Mouse (Mus musculus) megakaryocyte, embryonic 14.5 days (primary cell): ENCODE data around the gene Ltbp2. TPM values are rescaled to one million over a fixed set of nuclear protein-coding genes. Genes with fewer than 3 reads are reported as not detected.
A peak's percentile ranks its signal among the peaks of the same experiment; 100 is the strongest.

Source experiments
- H3K27me3 ChIP-seq: replicated peaks from 2 replicates; pipeline ENCODE3; 2012; ENCODE audit warnings: inconsistent platforms
- H3K36me3 ChIP-seq: replicated peaks from 2 replicates; pipeline ENCODE3; 2012; ENCODE audit warnings: low read length, inconsistent platforms, mixed read lengths
- H3K4me1 ChIP-seq: 2 replicates; pipeline ENCODE4 v1.6.1; 2012; ENCODE audit warnings: inconsistent platforms
- H3K4me3 ChIP-seq: replicated peaks from 2 replicates; pipeline ENCODE3; 2012; ENCODE audit warnings: moderate library complexity, mild to moderate bottlenecking, inconsistent platforms
- H3K9me3 ChIP-seq: 2 replicates; pipeline ENCODE4 v1.6.1; 2012; ENCODE audit warnings: inconsistent platforms
- FLI1 ChIP-seq: IDR thresholded peaks from 2 replicates; pipeline ENCODE4 v1.6.1; 2012; ENCODE audit warnings: low read length, inconsistent platforms, mixed read lengths
- GATA1 ChIP-seq: IDR thresholded peaks from 3 replicates; pipeline ENCODE4 v1.6.1; 2012; ENCODE audit warnings: mixed read lengths, low read length, inconsistent platforms, borderline replicate concordance
- polyA plus RNA-seq: library from polyadenylated mRNA; stranded (reverse); fragments of >175 nt; gene quantifications from 2 replicates; pipeline ENCODE4 v1.2.3, GENCODE M21; 2012; ENCODE audit warnings: low replicate concordance; ENCODE audit not compliant: insufficient read depth

The Ltbp2 gene
- polyA plus RNA-seq, 1 experiment, result 1.8 TPM

DNA sequence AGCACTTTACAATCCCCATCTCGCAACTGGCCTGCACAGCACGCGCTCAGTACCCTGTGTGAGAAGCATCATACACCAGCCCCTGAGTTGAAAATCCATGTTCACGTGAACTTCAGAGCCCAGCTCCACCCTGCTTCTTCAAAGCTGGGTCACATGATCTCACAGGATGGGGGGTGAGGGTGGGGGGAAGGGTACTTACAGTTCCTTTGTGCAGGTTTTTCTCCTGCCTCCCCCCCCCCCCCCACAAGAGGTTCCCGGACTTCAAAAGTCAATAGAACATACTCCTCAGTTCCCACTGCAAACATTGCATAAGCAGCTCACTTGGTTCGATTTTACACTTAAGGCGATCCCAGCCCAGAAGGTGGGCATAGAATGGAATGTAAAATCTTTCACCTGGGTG lies 106.7 kb downstream of the Ltbp2 start:
- H3K36me3 ChIP-seq, result peaks cover 47% of the 10 kb centered on the region
- TF ChIP-seq FLI1 (no peak), GATA1 (no peak)
- peak overlapping the region; percentile 54 for H3K4me3 ChIP-seq
- no peaks in the 10 kb centered on the region for H3K27me3 ChIP-seq
- peaks cover 70% of the 10 kb centered on the region for H3K4me1 ChIP-seq
- no peaks in the 10 kb centered on the region for H3K9me3 ChIP-seq

DNA sequence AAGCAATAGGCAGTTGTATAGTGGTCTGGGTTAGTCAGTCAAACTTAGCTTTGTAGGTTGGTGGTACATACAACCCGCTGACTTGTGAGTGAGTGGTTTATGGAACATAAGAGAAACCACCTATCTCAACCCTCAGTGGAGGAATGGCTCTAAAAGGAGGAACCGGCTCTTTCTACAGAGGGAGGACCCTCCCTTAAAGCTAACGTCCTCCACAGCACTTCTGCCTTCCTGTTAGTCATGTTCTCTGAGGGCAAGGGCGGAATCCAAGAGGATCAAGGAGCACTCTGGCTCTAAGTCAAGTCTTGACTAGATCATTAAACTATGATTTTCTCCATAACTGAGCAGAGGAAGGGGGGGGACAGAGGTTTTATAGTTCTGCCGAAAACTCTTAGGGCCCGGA lies 108.8 kb downstream of the Ltbp2 start:
- peaks cover 65% of the 10 kb centered on the region for H3K36me3 ChIP-seq
- no peak overlapping the region for H3K4me3 ChIP-seq
- no peaks in the 10 kb centered on the region for H3K9me3 ChIP-seq
- H3K27me3 ChIP-seq, result no peaks in the 10 kb centered on the region
- TF ChIP-seq FLI1 (no peak), GATA1 (no peak)
- peaks cover 77% of the 10 kb centered on the region for H3K4me1 ChIP-seq

DNA sequence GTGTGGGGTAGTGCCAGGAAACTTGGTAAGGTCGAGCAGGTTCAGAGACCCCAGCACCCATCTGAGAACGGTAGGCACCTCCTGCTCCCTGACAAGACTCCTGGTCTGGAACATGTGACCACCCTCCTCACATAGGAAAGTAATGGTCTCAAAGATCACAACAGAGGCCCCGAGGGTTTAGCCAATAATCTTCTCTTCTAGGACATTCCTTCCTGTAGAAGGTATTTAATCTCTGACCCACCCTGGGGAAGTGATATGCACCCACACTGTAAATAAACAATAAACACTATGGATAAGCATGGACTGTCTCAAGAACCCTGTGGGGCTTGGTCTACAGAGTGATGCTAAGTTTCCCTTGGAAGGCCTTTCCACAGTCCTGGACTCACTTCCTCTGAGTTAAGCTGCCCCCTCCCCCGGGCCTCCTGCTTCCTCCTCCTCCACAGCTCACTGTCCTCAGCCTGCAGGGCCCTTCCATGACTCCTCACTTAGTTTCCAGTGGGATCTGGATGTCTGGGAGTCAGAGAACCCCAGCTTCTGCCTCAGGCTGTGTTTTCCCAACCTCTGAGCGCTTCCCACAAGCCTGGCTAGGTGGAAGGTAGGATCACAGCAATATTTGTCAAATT lies 110.1 kb downstream of the Ltbp2 start:
- no peaks in the 10 kb centered on the region for H3K27me3 ChIP-seq

DNA sequence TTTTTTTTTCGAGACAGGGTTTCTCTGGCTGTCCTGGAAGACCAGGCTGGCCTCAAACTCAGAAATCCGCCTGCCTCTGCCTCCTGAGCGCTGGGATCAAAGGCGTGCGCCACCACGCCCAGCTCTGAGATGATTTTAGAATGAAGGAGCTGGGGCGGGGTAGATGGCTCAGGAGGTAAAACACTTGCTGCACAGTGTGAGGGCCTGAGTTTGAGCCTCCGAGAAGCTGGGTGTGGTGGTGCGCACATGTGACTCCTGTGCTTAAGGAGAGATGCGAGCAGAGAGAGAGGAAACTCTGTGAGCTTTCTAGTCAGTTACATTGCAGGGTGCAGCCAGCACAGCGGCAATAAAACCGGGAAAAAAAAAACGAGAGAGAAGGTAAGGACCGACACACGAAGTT lies 110.8 kb downstream of the Ltbp2 start:
- H3K36me3 ChIP-seq, result peaks cover 77% of the 10 kb centered on the region

More for the DNA sequence above, 110.1 kb downstream of the Ltbp2 start:
- TF ChIP-seq FLI1, result no peak
- no peak for TF ChIP-seq GATA1
- Histone ChIP-seq H3K4me1 (peaks cover 73% of the 10 kb centered on the region), H3K9me3 (no peaks in the 10 kb centered on the region), H3K36me3 (peaks cover 72% of the 10 kb centered on the region), H3K4me3 (peak overlapping the region; percentile 1)

DNA sequence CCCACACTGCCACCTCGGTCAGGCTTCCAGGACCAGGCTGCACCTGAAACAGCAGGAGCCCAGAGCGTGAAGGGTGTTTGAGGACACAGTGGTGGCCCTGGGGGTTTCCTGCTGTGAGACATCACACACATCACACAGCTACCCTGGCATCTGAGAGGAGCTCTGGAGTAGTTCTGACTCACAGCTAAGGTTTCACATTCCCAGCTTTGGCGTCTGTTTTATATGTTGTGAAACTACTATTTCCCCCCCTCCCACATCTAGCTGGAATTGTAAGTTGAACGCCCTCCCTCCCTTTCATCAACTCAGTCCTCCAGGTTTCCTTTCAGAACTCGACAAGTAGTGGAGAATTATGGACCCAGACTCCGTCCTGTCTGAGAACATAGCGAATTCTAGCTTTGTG lies 111.6 kb downstream of the Ltbp2 start:
- H3K9me3 ChIP-seq, result no peaks in the 10 kb centered on the region
- no peaks in the 10 kb centered on the region for H3K27me3 ChIP-seq
- peaks cover 64% of the 10 kb centered on the region for H3K4me1 ChIP-seq
- H3K4me3 ChIP-seq, result no peak overlapping the region
- TF ChIP-seq GATA1, result no peak
- peaks cover 79% of the 10 kb centered on the region for H3K36me3 ChIP-seq

More for the DNA sequence above, 110.8 kb downstream of the Ltbp2 start:
- H3K9me3 ChIP-seq, result no peaks in the 10 kb centered on the region
- no peak overlapping the region for H3K4me3 ChIP-seq
- H3K4me1 ChIP-seq, result peaks cover 68% of the 10 kb centered on the region
- TF ChIP-seq GATA1 (no peak), FLI1 (no peak)
- no peaks in the 10 kb centered on the region for H3K27me3 ChIP-seq

DNA sequence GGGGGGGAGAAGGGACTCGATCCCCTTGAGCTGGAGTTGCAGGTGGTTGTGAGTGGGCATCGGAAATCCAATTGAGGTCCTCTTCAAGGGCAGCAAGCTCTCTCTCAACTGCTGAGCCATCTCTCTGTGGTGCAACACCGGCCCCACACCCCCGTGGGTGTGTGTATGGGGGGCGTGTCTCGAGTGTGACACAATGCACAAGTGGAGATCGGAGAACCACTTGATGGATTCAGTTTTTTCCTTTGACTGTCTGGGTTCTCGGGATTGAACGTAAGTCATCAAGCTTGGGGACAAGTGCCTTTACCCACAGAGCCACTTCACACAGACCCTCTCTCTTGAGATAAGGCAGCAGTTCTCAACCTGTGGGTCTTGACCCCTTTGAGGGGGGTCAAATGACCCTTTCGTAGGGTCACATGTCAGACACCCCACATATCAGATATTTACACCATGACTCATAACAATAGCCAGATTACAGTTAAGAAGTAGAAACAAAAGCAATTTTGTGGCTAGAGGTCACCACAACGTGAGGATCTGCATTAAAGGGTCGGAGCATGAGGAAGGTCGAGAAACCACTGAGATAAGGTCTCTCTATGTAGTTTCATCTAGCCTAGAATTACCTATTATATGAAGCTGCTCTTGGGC lies 112.6 kb downstream of the Ltbp2 start:
- H3K36me3 ChIP-seq, result peaks cover 79% of the 10 kb centered on the region
- H3K27me3 ChIP-seq, result no peaks in the 10 kb centered on the region

DNA sequence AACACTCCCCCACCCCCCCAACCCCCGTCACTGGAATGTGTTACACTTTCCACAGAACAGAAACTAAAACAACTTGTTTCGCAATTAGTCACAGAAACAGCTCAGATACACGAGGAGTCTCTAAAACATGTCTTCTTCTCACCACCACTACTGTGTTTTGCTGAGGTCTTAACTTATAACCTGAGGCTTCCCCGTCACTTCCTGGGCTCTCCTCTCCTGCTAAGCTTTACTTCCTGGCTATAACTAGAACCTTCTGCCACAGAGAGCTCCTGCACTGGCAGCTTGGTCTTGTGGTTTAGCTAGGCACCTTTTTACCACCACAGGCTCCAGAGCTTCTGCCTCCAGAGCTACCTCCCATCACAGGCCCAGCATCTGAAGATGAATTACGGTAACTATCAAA lies 113.8 kb downstream of the Ltbp2 start:
- TF ChIP-seq GATA1, result no peak
- no peak for TF ChIP-seq FLI1
- no peaks in the 10 kb centered on the region for H3K9me3 ChIP-seq
- peak overlapping the region; percentile 28 for H3K4me3 ChIP-seq
- H3K36me3 ChIP-seq, result peaks cover 81% of the 10 kb centered on the region
- peaks cover 52% of the 10 kb centered on the region for H3K4me1 ChIP-seq
- no peaks in the 10 kb centered on the region for H3K27me3 ChIP-seq

More for the DNA sequence above, 112.6 kb downstream of the Ltbp2 start:
- Histone ChIP-seq H3K4me3 (no peak overlapping the region), H3K4me1 (peaks cover 59% of the 10 kb centered on the region), H3K9me3 (no peaks in the 10 kb centered on the region)
- TF ChIP-seq GATA1 (no peak), FLI1 (no peak)

DNA sequence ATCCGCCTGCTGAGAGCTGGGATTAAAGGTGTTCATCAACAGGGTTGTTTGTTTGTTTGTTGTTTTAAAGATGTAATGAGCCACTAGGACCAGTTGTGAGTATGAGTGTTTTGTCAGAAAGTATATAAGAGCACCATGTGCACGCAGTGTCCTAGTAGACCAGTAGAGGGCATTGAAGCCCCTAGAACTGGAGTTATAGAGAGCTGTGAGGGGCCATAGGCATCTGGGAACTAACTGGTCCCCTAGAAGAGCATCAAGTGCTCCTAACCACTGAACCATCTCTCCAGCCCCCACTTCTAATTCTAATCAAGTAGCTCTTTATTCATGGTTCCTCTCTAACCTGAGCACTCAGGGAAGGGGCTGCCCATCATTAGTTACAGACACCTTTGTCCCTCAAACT lies 117.3 kb downstream of the Ltbp2 start:
- peaks cover 27% of the 10 kb centered on the region for H3K4me1 ChIP-seq
- H3K9me3 ChIP-seq, result no peaks in the 10 kb centered on the region
- H3K27me3 ChIP-seq, result no peaks in the 10 kb centered on the region
- H3K4me3 ChIP-seq, result no peak overlapping the region
- TF ChIP-seq GATA1 (no peak), FLI1 (no peak)
- H3K36me3 ChIP-seq, result peaks cover 89% of the 10 kb centered on the region

DNA sequence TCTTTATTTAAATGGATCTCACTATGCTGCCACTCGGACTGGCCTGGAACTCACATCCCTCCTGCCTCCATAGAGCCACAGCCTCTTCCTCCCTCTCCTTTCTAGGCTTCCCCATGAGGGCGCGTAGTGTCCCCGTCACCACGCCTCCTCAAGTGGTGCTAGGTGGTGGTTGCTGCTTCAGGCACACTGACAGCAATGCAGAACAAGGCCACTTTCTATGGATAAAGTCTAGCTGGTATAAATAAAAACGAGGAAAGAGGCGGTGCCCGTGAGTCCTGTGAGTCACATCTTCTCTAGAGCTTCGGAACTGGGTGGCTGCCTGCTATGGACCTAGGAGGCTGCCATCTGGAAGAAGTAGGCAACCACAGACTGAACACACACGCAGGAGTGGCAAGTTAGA lies 120.3 kb downstream of the Ltbp2 start:
- Histone ChIP-seq H3K9me3 (no peaks in the 10 kb centered on the region), H3K27me3 (peaks cover 8% of the 10 kb centered on the region), H3K4me3 (no peak overlapping the region), H3K36me3 (peaks cover 64% of the 10 kb centered on the region), H3K4me1 (peaks cover 20% of the 10 kb centered on the region)
- no peak for TF ChIP-seq GATA1
- no peak for TF ChIP-seq FLI1

DNA sequence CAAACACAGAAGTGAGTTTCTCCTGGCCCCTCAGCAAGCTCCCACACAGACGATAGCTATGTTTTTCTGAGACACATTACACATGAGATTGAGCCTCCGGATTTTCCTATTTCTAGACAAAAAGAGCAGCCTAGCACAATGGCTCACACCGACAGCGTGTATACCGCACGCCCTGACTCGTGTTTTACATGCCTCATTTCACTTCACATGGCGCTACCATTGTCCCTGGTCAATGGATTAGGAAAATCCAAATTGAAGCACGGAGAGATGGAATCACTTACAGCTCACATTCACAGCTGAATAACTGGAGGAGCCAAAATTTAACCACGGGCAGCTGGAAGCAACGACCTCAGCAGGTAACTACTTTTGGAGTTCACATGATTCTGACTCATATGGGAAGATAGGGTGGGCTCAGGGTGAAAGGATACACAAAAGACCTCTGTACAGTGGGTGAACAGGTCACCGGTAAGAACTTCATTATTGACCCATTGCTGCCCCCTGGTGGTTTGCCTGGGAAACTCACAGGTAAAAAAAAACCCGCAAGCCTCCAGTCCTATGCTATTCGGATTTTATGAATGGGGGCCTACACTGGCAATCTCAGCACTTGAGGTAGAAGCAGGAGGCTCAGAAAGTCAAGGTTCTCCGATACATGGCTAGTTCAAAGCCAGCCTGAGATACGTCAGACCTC lies 121.2 kb downstream of the Ltbp2 start:
- Histone ChIP-seq H3K9me3 (no peaks in the 10 kb centered on the region), H3K4me1 (peaks cover 26% of the 10 kb centered on the region), H3K4me3 (no peak overlapping the region), H3K27me3 (peaks cover 13% of the 10 kb centered on the region), H3K36me3 (peaks cover 55% of the 10 kb centered on the region)
- TF ChIP-seq GATA1 (no peak), FLI1 (no peak)
